Mouse (Mus musculus): ENCODE data around the gene Phf21b.

DNA sequence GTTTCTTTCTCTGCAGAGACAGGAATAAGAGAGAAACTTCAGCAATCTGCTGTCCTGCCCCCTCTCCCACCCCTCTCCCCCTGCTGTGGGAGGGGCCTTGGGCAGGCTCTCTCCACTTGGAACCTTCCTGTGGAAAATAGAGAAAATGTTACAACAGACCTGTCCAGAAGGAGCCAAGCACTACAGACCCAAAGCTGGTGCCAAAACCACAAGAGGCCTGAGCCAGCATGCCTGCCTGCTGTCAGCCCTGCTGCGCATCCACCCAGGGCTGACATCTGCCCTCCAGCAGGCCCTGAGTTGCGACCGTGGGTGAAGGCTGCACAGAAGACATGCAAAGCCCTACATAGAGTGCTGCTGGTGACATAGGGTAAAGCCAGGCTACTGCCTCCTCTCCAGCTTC lies 16.3 kb downstream of the Phf21b start:
- TF ChIP-seq POLR2A (IDR thresholded peaks at IDR 0.05; ENCODE audit: control insufficient read depth, low read depth, low read length) = no peak
- no peak for TF ChIP-seq CTCF (IDR thresholded peaks at IDR 0.05; ENCODE audit: control insufficient read depth, insufficient read depth, insufficient replicate concordance, low read depth, low read length)

Measured in testis, adult 2 months (tissue).